Comparison of ENCODE assay signal across 9 mouse cellular contexts in genomic region chr12:8698895-8699294, GRCm38 (mm10). TPM values are rescaled to one million over a fixed set of nuclear protein-coding genes. Genes with fewer than 3 reads are reported as not detected.
A peak's percentile ranks its signal among the peaks of the same experiment; 100 is the strongest.
DNase-seq lines count a peak whose midpoint lies in the region; ATAC-seq and TF ChIP-seq lines count a peak whose summit lies in the region.
"Had no signal": no experiment of that assay in that cellular context is flagged by ENCODE, and none has a peak within 500 bp of the region (broad histone marks: within the 10 kb centered on the region; RNA-seq: fewer than 3 reads in every experiment).

No protein-coding gene starts in this region.

- no peak overlapping the region for H3K27ac ChIP-seq in ES-E14 (ENCODE audit: insufficient read depth, low read depth, low read length, poor library complexity, severe bottlenecking)
- H3K27ac ChIP-seq in forebrain, postnatal 0 days (ENCODE audit: low read depth, low read length) = no peak overlapping the region
- H3K27ac ChIP-seq in liver, embryonic 11.5 days (ENCODE audit: low read depth, low read length) = no peak overlapping the region
- H3K27ac ChIP-seq: heart, embryonic 13.5 days; neural tube, embryonic 13.5 days had no signal

- no peak for TF ChIP-seq POLR2A in brain, embryonic 14.5 days (IDR thresholded peaks at IDR 0.05; ENCODE audit: borderline replicate concordance, extremely low read depth, insufficient read depth, insufficient read length, poor library complexity, severe bottlenecking)

- DNase-seq in left cerebral cortex, adult 18-20 months (ENCODE audit: low spot score in 2 of 2) = peak; percentile 30 to 43
- DNase-seq in left cerebral cortex, postnatal 36 days (ENCODE audit: low spot score in 2 of 2) = no peak
- DNase-seq in ES-E14 (ENCODE audit: low read depth, low spot score) = peak; percentile 36
- DNase-seq in brain, embryonic 14.5 days (ENCODE audit: low read depth) = peak; percentile 69
- DNase-seq in forebrain, postnatal 0 days = peak; percentile 53
- DNase-seq in liver, embryonic 11.5 days (ENCODE audit: low spot score) = no peak

- peak; percentile 76; the same call in 1 of the 2 replicates for TF ChIP-seq CTCF in brain, embryonic 14.5 days (IDR thresholded peaks at IDR 0.05; ENCODE audit: borderline replicate concordance, extremely low read depth, insufficient read depth, insufficient read length)
- peak; percentile 77 for TF ChIP-seq CTCF in forebrain, postnatal 0 days (IDR thresholded peaks at IDR 0.05; ENCODE audit: low read depth)

- H3K9me3 ChIP-seq in ES-E14 (ENCODE audit: control insufficient read depth, insufficient read depth, low read depth, low read length) = no peaks in the 10 kb centered on the region
- no peaks in the 10 kb centered on the region for H3K9me3 ChIP-seq in forebrain, postnatal 0 days (ENCODE audit: low read length)
- no peaks in the 10 kb centered on the region for H3K9me3 ChIP-seq in liver, embryonic 11.5 days (ENCODE audit: control insufficient read depth, low read length)
- H3K9me3 ChIP-seq: heart, embryonic 13.5 days; neural tube, embryonic 13.5 days had no signal

- peak; percentile 43; the same call in 1 of the 2 replicates for ATAC-seq in forebrain, postnatal 0 days
- ATAC-seq in liver, embryonic 11.5 days (replicated peaks; ENCODE audit: low FRiP score) = peak; percentile 41; the same call in 1 of the 2 replicates
- ATAC-seq in neutrophil, adult 5-6 weeks (ENCODE audit: extremely low read depth, insufficient number of reproducible peaks, low FRiP score, poor library complexity, severe bottlenecking) = peak; percentile 55; the same call in 1 of the 2 replicates

- H3K36me3 ChIP-seq in ES-E14 (ENCODE audit: control insufficient read depth, insufficient read depth, low read length, poor library complexity, severe bottlenecking) = no peaks in the 10 kb centered on the region; the same call in 1 of the 2 replicates
- no peaks in the 10 kb centered on the region; the same call in 1 of the 2 replicates for H3K36me3 ChIP-seq in forebrain, postnatal 0 days (ENCODE audit: insufficient read depth)
- H3K36me3 ChIP-seq in liver, embryonic 11.5 days (ENCODE audit: control insufficient read depth, insufficient read depth, low read length) = peaks cover 3% of the 10 kb centered on the region; the same call in 1 of the 2 replicates

- in situ Hi-C loops in ES-E14 (cut with MboI; ENCODE audit: low sequenced_read_pairs in 2 of 2, unreplicated experiment in 2 of 2) = no loop called here

- intact Hi-C loops in left cerebral cortex, postnatal 36 days (cut with DNase I) = no loop called here

- H3K27me3 ChIP-seq in forebrain, postnatal 0 days (ENCODE audit: insufficient read depth, low read length) = no peaks in the 10 kb centered on the region
- no peaks in the 10 kb centered on the region for H3K27me3 ChIP-seq in liver, embryonic 11.5 days (replicated peaks; ENCODE audit: control insufficient read depth, insufficient read depth, low read length)
- H3K27me3 ChIP-seq: heart, embryonic 13.5 days; neural tube, embryonic 13.5 days had no signal

- WGBS in forebrain, postnatal 0 days = 60% methylated on average over 2 of the region's 2 CpGs
- 72% methylated on average over 2 of the region's 2 CpGs for WGBS in liver, embryonic 11.5 days

- H3K4me1 ChIP-seq in ES-E14 (ENCODE audit: control insufficient read depth in 2 of 2, insufficient read depth in 2 of 2, low read length in 2 of 2, poor library complexity in 1 of 2) = no peaks in the 10 kb centered on the region
- no peaks in the 10 kb centered on the region for H3K4me1 ChIP-seq in forebrain, postnatal 0 days (ENCODE audit: insufficient read depth)
- peaks cover 1% of the 10 kb centered on the region; the same call in 1 of the 2 replicates for H3K4me1 ChIP-seq in liver, embryonic 11.5 days (replicated peaks; ENCODE audit: control insufficient read depth, insufficient read depth, low read length)
- H3K4me1 ChIP-seq: neural tube, embryonic 13.5 days had no signal

- no peak overlapping the region for H3K4me3 ChIP-seq in ES-E14 (ENCODE audit: insufficient read depth in 1 of 2, low read depth in 1 of 2, low read length in 2 of 2, poor library complexity in 1 of 2, severe bottlenecking in 1 of 2)
- H3K4me3 ChIP-seq in forebrain, postnatal 0 days (ENCODE audit: low read depth, low read length) = no peak overlapping the region
- H3K4me3 ChIP-seq in liver, embryonic 11.5 days (ENCODE audit: low read depth, low read length) = no peak overlapping the region
- H3K4me3 ChIP-seq: heart, embryonic 13.5 days; neural tube, embryonic 13.5 days had no signal

- H3K4me2 ChIP-seq in forebrain, postnatal 0 days (ENCODE audit: low read depth) = no peak overlapping the region
- H3K4me2 ChIP-seq in liver, embryonic 11.5 days = no peak overlapping the region
- H3K4me2 ChIP-seq: heart, embryonic 13.5 days; neural tube, embryonic 13.5 days had no signal

- no peak overlapping the region for H3K9ac ChIP-seq in ES-E14 (ENCODE audit: insufficient read depth, low read depth, low read length, poor library complexity, severe bottlenecking)
- H3K9ac ChIP-seq in forebrain, postnatal 0 days = no peak overlapping the region
- H3K9ac ChIP-seq in liver, embryonic 11.5 days (ENCODE audit: low read depth, low read length) = no peak overlapping the region
- H3K9ac ChIP-seq: heart, embryonic 13.5 days; neural tube, embryonic 13.5 days had no signal

TF ChIP-seq in ES-E14, 5 proteins besides CTCF, POLR2A, EP300 and RAD21:
- no peak for TF ChIP-seq ZNF384 (IDR thresholded peaks at IDR 0.05; ENCODE audit: low read depth, low read length)
- TF ChIP-seq CHD2 (IDR thresholded peaks at IDR 0.05; ENCODE audit: low read depth, low read length) = no peak
- no peak for TF ChIP-seq HCFC1 (IDR thresholded peaks at IDR 0.05; ENCODE audit: borderline replicate concordance, insufficient read depth, low read length)
- TF ChIP-seq MAFK (IDR thresholded peaks at IDR 0.05; ENCODE audit: insufficient read depth, low read depth, low read length) = no peak
- TF ChIP-seq ZC3H11A (IDR thresholded peaks at IDR 0.05; ENCODE audit: borderline replicate concordance, low read depth, low read length) = no peak

RNA-seq across cellular contexts. Expression of gene Pum2, which starts 25.0 kb away (rescaled TPM):
- 100 to 1,000 TPM; 190 to 219 TPM for total RNA-seq in left cerebral cortex, adult 18-20 months (2021)
- 100 to 1,000 TPM; 191 to 198 TPM for total RNA-seq in left cerebral cortex, postnatal 36 days (2021)
- total RNA-seq in ES-E14 (2012; rRNA removed) = 74.8 and 75.2 TPM in 2 replicates
- 90.7 and 99.7 TPM in 2 replicates for polyA plus RNA-seq in brain, embryonic 14.5 days (2012; rRNA removed)
- total RNA-seq in forebrain, postnatal 0 days (2014; rRNA removed) = 103 and 133 TPM in 2 replicates
- polyA plus RNA-seq in forebrain, postnatal 0 days (2015; fragmentation: Nextera tagmentation; extraction: Ambion mirVana) = 29.8 and 37.2 TPM in 2 replicates
- polyA plus RNA-seq in liver, embryonic 11.5 days (2014; fragmentation: Nextera tagmentation; extraction: Ambion mirVana) = 47.3 and 47.7 TPM in 2 replicates
- 191 and 209 TPM in 2 replicates for total RNA-seq in neutrophil, adult 5-6 weeks (2017)

Comparison
In these comparisons a context has a peak if more than half of its experiments do, and no peak if none do; other contexts are left out.
1. DNase-seq: peak in left cerebral cortex, adult 18-20 months (2 of 2), ES-E14 (single experiment), brain, embryonic 14.5 days (single experiment) and forebrain, postnatal 0 days (single experiment); none in left cerebral cortex, postnatal 36 days (0 of 2) and liver, embryonic 11.5 days (single experiment).
2. Peak in every context shown above with its lines, with median percentiles within 50 percentile points of each other: ATAC-seq.